Mouse (Mus musculus) liver, adult 2 months (tissue): ENCODE measurements around the gene Rccd1.

Source experiments
- CTCF ChIP-seq: fragments of 200-500 bp; IDR thresholded peaks from 2 replicates; pipeline ENCODE4 v1.5.1; 2011; ENCODE audit warnings: low read depth, low read length, control low read depth
- POLR2A ChIP-seq: fragments of 200-500 bp; IDR thresholded peaks from 2 replicates; pipeline ENCODE4 v1.6.1; 2011; ENCODE audit warnings: low read length, control low read depth; ENCODE audit not compliant: insufficient read depth; ENCODE audit errors: extremely low read depth

DNA sequence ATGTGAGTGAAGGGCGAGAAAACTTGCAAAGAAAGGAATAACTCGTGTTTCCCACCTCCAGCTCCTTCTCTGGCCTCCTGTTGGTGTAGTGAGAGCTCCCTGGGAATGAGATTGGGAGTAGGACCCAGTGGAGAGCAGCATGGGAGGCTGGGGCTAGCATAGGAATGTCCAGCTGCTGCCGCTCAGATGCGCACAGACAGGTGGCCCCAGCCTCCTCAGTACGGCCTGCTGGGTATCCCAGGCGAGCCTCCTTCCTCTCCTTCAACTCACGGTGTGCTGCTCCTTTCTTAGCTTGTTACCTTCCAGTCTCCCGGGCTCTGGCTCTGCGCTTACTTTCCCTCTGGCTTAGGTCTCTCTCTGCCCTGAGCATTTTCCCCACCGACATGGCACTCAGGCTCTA lies 44.2 kb downstream of the Rccd1 start:
- no peak for TF ChIP-seq CTCF
- TF ChIP-seq POLR2A: no peak
